Mouse (Mus musculus) cerebellum, postnatal 4 days (tissue): ENCODE measurements around the gene Rsbn1l.

Source experiments
- DNase-seq, 2 experiments: peaks; one replicate each; pipeline ENCODE4 v3.0.0; 2022; ENCODE audit warnings: low spot score in 2 of 2, mixed read lengths in 1 of 2

The Rsbn1l gene

DNA sequence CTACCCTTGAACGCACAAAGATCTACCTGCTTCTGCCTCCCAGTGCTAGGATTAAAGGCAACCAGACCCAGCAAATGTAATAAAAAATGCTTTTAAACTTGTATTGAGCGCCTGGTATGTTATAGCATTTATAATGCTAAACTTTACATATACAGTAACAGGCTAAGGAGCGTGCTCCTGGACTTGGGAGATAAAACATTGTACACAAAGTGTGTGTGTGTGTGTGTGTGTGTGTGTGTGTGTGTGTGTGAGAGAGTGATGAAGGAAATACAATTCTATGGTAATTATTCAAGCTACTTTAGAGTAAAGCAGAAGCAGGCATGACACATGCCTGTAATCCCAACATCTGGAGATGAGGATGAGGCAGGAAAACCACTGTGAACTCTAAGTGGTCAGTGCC lies at the start of gene Rsbn1l:
TSS of gene Rsbn1l (minus strand) at position 101 of the 400 bp plus-strand sequence.
- no peak for DNase-seq

DNA sequence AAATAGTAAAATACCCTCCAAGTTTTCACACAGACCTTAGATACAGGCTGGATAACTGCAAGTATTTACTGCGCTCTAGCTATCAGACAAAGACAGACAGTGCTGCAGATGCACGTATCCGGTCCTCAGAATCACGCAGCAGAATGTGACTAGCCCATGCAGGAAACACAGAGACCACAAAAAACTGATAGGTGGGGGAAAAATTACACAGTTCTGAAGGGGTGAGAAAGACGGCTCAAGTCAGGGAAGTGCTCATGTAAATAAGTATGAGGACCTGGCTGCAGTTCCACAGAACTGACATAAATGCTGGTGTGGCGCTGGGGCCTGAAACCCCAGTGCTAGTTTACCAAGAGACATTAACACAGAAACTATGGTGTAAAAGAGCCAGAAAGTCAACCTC lies 46.5 kb upstream of the Rsbn1l start:
- no peak for DNase-seq

DNA sequence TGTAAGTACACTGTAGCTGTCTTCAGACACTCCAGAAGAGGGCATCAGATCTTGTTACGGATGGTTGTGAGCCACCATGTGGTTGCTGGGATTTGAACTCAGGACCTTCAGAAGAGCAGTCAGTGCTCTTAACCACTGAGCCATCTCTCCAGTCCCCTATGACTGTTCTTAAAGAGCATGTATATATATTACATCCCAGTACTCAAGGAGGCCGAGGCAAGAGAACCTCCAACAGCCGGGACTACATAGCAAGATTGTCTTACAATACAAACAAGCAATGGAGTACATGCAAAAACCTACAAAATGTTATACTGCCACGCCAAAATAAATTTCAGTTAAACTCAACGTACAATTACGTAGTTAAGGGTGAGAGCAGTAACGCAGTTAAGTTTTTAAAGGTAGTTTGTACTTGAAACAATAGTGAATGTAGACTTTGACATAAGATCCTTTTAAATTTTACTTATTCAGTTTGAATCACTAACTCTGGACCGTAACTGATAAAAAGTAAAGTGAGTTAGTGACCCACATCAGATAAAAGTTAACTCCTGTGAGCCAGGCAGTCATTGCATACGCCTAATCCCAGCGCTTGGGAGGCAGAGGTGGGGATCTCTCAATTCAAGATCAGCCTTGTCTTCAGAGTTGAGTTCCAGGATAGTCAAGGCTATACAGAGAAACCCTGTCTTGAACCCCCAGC lies 45.6 kb upstream of the Rsbn1l start:
- no peak for DNase-seq

DNA sequence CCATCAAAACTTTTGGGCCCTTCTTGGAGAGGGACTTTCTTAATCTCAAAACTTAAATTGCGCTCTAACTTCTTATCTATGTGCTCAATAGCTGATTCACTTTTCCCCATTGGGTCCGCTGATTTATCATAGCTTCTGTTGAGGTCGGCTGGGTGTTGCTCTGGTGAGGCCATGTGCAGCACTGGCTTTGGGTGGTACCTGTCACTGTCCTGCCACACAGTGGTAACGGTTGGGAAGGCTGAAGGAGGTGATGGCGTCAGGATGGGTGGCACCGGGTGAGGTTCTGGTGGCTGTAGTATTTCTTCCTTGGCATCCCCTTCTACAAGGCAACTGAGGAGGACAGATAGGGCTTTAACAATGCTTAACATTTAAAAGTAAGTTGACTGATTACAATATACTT lies 42.2 kb upstream of the Rsbn1l start:
- no peak for DNase-seq

DNA sequence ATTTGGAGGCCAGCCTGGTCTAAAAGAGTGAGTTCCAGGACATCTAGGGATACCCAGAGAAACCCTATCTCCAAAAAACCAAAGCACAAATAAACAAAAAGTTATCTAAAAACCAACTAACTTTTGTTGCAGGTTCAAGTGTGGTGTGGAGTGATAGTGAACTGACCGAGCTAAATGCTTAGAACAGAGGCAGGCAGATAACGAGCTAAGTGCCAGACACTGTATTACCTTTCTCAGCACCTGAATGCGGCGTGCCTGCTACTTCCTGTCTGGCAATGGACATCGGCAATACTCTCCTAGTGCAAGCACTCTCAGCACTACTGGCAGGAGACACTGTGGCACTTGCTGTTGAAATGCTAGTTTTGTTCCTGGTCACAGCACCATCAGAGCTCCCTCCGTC lies 41.4 kb upstream of the Rsbn1l start:
- no peak for DNase-seq

DNA sequence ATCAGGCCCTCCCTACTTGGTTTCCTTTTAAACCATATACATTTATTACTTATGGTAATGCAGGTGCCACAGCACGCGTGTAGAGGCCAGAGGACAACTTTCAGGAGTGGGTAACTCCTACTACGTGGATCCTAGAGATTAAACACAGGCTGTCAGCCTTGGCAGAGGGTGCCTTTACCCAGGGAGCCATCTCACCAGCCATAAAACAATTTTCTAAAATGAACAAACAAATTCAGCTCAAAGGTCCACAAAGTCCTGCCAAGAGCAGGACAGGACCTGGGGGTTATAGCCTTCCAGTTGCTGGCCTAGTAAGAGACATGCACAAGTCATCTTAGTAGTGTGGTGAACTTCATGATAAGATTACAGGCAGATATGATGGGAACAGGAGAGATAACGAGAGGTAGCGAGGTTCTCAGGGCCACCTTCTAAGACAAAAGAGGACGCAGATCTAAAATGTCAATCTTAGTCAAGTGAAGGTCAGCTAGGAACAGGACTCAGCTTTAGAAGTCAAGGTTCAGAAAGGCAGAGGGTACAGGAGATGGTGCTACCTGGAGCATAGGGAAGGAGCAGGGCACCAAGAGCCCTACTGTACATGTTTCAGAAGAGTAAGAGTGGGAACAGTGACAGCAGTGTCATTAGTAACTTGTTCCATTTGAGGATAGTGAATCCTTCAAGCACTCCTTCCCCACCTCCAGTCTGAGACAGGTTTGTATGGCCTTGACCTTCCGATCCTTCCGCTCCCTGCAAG lies 34.0 kb upstream of the Rsbn1l start:
- no peak for DNase-seq

DNA sequence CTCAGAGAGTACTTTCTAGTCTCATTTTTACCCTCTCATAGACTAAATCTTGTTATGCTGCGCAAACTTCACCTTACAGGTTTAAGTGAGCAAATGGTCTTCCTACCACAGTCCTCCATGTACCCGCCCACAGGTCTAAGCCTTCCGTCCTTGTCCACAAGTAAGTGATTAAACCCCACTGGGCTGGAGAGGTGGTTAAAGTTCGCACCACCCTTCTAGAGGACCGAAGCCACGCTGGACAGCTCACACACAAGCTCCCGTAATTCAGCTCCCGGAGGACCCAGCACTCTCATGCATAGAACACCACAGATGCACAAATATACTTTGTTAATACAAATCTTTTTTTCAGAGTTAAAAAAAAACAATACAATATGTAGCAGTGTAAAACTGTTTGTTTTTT lies 30.1 kb upstream of the Rsbn1l start:
- DNase-seq: no peak

DNA sequence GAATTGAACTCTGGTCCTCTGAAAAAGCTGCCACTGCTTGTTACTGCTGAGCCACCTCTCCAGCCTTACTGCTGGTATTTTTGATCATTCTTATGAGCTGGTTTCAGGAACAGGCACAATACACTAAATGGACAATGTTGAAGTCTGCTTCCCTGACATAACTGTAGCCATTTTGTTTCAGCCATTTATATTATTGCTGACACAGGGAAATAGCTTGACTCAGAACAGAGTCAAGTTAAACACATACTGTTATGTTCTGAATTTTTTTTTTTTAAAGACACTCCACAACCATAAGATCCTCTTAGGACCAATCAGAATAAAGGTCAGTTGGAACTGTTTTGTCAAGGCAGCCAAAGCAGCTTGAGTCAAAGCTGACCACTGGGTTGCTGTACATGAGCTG lies 27.3 kb upstream of the Rsbn1l start:
- no peak for DNase-seq

DNA sequence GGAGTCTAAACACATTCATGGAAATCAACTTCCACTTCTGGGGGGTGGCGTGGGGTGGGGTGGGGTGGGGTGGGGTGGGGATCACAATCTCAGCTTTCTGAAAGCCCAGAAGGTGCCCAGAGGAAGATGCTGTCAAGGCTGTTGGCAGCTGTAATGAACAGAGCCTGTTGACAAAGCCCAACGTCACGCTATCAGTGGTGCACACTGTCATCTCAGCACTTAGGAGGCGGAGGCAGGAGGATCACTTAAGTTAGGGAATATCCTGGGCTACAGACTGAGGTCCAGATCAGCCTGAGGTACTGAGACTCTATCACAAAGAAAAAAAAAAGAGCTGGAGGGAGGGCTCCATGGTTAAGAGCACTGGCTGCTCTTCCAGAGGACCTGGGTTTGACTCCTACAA lies 18.5 kb upstream of the Rsbn1l start:
- DNase-seq: no peak

DNA sequence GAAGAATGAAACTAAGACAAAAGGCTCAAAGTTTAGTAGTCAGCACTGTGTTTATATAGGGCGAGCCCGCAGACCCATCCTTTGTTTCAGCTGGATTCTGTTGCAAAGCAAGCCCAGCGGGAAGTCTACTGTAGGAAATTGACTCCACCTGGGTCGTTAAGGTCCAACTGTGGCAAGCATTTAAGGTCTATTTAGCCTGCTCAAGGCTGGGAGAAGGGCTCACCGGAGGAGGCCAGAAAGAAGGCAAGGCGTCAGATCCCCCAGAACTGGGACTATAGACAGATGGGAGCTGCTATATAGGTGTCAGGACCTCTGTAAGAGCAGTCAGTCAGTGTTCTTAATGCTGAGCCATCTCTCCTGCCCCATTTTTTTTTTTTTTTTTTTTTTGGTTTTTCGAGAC lies 17.8 kb upstream of the Rsbn1l start:
- DNase-seq: no peak

DNA sequence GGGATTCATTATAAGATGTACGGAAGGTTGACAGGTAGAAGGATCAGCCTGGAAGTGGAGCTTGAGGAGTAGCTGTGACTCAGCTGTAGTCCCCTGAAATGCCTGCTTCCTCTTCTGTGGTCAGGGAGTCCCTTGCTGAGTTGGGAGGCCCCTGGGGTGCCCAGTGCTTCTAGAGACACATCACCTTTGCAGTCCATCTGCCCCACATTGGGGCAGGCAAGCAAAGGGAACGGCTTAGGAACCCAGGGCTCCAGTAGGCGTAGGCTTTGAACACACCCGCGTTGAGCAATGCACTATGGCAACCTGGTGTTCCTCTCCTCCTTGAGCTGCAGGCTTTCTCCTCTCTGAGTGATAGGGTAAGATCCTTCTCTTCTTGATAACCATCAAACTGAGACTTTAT lies 16.9 kb upstream of the Rsbn1l start:
- no peak for DNase-seq

DNA sequence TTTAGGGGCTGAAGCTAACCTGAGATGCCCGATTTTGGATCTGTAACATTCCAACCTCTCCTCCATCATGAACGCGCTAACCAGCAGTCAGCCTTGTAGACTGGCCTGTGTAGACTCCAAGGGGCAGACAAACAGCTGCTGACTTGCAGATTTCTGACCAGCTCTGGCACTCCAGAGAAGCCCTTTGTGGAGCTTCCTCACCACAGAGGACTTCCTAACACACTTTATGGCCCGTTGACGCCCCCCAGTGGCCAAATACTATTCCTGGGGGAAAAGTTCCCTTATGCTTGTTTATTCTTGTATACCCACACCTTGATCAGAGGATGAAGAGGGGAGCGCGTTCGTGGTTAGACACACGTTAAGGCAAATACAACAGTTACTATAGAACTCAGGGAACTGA lies 12.8 kb upstream of the Rsbn1l start:
- DNase-seq: no peak

DNA sequence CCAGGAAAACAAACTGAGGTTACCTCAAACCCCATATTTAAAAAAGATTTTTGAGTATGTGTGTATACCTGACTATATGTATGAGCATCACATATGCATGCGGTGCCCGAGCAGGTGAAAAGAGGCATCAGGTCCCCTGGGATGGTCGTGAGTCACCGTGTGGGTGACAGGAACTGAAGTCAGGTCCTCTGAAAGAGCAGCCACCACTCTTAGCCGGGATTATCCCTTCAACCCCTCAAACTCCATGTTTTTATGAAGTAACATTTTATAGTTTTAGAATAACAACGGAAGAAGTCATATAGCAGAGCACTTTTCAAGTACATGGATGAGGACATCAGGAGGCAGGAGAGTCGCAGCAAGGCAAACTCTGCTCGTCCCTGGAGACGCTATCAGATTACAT lies 12.3 kb upstream of the Rsbn1l start:
- DNase-seq: no peak

DNA sequence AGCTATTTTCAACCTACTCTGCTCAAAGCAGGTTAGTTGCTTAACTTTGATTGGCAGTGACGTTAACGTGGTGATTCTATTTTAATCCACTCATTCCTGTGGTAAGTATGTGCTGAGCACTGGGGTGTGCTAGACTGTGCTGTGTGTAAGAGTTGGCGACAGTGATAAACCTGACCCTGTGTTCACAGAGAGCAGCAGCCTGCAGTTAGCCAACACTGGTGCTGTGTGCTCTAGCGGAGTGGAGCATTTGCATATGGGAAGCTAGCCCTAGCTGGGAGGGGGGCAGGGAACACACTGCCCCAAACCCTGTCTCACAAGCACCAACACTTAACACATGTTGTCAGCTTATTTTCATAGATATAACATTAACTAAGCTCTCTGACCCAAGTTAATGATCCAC lies 11.7 kb upstream of the Rsbn1l start:
- DNase-seq: no peak

DNA sequence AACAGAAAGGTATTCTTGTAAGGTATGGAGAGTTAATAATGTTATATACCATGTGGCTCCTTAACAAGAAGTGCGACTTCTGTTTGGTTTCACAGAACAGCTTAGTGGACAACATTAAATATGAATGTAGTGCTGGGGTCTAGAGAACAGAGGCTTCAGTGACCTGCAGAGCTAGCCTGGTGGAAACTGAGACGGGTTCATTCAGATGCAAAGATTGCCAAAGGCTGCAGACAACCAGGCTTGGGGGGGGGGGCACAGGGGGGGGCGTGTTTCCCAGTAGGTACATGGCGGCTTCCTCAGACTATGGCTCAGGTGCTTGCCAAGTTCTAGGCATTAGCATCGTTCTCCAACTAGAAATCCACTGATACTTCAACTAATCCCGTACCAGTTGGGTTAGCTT lies 8.2 kb upstream of the Rsbn1l start:
- DNase-seq: no peak

DNA sequence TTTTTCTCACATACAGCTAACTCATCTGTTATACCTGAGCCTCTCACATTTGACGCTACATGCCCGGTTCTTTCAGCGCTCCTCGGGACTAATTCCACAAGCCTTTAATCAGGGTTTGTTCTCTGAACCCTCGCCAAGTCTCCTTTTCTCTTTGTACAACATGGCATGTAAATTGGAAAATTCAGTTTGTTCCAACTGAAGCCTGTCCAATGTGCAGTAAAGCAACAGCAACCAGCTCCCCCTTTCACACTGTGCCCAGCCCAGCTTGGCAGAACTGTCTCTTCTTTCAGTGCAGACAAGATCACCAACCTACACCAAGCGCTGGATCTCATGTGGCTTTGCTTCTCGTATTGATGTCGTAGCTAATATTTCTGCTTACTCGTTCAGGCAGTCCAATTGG lies 7.1 kb upstream of the Rsbn1l start:
- DNase-seq: no peak

DNA sequence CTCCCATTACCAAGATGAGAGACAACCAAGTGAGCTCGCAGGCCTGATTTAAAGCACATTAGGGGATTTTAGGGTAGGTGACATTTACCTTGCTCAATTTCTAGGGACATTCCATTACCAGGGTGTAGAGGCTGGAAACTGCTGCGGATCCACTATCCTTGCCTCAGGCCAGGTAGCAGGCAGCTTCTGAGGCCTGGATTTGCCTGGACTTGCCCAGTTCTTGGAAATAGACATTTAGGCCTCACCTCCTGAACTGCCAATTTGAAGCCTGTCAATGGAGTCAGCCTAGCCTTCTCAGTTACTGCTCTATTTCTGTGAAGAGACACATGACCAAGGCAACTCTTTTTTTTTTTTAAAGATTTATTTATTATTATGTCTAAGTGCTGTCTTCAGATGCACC lies 4.7 kb upstream of the Rsbn1l start:
- no peak for DNase-seq

DNA sequence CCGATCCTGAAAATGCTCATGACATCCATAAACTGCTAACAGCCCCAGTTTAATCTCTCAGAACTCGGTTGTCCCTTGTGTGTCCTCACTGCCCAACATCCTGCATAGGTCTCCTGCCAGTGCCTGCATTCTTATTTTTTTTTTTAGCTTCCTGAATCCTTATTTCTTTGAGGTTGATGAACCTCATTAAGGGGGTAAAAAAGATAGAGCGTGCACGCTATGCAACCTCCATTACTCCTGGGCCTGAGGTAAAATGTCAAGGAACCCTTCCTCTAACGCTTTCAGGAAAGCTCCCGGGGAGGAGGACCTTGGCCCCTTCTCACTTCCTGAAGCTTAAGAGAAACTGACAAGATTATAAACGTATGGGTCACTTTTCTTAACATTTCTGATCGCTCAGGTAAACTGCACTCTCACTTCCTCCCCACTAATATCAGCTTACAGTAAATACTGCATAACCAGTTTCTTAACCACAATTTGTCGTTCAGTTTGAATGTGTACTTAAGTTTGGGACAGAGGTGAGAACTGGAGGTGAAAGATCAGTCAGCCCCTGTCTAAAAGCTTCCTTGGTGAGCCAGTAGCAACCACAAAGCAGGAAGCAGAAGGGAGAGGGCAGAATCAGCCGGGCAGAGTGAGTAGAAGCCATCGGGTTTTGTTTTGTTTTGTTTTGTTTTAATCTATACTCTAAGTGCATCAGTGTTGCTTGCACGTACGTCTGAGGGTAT lies 923 bp downstream of the Rsbn1l start:
- DNase-seq: no peak

DNA sequence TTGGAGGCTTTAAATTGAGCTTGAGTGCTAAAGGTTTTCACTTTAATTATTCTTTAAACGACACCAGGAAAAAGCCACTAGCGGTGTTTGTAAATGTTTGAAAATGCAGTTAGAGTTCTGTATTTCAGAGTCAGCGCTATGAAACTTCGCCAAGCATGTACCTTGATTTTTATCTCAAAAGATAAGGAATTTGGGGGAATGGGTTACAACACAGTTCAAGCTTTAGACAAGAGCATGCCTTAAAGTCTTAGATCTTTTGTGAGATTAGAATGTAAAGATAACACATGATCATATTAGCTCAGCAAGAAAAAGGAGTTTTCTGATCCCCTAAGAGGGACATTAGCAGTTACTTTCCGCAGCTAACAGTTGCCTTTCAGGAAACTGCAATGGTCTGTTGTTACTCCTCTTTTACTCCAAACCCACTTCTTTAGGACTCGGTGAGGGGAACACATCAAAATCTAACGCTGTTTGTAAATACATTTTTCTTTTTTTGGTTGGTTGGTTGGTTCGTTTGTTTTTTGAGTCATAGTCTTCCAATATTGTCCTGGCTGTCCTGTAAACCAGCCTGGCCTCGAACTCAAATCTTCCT lies 3.8 kb downstream of the Rsbn1l start:
- DNase-seq: no peak

DNA sequence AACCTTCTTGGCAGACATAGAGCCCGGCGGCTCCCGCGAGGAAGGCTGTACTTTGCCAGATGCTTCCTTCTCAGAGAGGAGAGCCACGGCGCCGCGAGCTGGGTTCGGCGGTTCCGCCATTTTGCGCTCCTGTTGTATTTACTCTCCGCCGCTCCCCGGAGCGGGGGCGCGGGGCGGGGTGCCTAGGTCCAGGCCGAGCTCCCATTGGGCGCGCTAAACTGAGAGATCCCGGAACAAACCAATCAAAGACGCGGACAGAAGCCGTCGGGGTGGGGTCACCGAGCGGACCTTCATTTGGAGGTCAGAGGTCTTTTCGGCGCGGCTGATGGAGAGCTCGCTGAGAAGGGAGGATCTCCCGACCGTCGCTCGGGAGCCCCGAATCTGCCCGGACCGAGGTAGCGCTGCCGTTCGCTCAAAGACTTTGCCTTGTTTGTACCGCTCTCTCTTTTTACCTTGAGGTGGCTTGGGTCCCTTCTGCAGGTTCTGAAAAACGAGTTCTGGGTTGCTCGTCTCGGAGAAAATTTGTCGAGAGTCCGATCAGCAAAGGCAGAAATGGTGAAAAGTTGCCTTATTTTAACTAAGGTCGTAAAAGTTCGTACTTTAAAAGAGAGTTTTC lies 4.4 kb downstream of the Rsbn1l start:
- peak; percentile 86 to 93 for DNase-seq

DNA sequence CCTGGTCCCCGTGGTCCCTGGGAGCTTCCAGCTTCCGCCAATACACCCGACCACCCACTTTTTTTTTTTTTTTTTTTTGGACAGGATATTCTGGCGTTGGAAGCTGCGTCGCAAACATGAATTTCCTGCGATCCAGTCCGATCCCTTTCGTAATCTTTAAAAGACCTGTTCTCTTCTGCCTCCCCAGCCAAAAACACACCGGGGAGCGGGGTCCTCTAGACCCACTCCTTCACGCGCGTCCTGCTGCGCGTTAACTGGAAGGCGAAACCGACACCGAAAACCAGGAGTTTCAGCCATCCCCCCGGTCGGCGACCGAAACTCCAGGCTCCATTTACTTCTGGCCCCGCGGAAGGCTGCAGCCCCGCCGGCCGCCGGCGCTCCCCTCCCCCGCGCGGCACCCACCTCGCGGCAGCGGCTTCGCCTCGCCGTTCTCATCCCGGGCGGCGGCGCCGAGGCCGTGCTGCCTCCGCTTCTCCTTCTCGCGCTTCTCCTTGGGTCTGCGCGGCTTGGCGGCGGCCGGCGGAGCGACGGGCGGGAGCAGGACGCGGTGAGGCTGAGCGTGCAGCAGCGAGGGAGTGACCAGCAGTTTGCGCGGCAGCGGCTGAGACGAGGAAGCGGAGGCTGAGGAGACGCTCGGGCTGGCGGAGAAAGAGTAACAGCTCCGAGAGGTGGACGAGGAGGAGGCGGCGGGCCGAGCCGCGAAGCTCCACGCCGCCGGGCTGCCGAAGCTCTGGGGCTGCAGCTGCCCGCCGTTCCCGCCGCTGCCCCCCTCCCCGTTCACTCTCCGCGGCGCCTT lies 5.1 kb downstream of the Rsbn1l start:
- peak; percentile 30 to 61 for DNase-seq
